Mouse (Mus musculus) right cerebral cortex, adult 18-20 months (tissue): ENCODE measurements around the gene Slc43a1.
"Not testable (repeated sequence)": the region's sequence is repeated elsewhere in the genome, so short reads cannot be mapped to it uniquely, and the experiment has no call there.

Source experiments
- DNase-seq: peaks from one replicate; pipeline ENCODE4 v3.0.0; 2022; ENCODE audit warnings: mixed read lengths

The Slc43a1 gene

DNA sequence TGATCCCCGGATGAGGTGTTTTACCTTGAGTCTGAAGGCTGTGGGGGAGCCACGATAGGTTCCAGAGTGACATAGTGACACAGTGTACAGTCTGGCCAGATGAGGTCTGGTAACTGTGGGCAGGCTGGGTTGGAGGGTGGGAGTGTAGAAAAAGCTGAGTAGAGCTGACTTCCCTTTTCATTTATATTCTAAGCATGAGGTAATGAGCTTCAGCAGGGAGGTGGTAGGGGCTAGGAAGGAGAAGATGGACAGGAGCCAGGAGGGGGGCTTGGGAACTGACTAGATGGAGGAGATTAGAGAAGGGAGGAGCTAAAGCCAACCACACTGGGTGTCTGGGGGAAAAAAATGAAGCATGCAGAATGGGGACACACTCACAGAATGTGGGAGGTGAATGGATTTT, 30.3 kb downstream of the Slc43a1 start:
- no peak for DNase-seq

DNA sequence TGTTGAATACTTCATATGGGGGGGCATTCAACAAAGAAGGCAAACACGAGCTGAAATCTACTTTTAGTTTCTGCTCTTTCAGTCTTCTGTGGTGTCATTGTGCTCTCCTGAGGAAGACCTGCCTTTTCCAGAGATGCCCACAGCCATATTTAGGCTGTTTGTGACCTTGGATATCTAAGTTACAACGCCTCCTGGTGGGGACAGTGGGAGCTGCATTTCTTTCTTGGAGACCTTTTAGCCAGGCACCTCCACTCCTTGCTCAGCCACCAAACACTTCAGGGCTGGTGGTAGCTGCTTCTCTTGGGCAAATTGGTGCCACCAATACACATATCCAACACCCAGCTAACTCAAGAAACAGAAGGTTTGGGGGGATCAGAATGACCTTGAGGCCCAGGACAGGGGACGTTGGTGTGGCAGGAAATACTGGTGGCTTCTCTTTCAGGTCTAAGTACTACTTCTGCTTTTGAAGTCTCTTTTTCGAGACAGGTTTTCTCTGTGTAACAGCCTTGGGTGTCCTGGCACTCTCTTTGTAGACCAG, 32.0 kb downstream of the Slc43a1 start:
- no peak for DNase-seq

DNA sequence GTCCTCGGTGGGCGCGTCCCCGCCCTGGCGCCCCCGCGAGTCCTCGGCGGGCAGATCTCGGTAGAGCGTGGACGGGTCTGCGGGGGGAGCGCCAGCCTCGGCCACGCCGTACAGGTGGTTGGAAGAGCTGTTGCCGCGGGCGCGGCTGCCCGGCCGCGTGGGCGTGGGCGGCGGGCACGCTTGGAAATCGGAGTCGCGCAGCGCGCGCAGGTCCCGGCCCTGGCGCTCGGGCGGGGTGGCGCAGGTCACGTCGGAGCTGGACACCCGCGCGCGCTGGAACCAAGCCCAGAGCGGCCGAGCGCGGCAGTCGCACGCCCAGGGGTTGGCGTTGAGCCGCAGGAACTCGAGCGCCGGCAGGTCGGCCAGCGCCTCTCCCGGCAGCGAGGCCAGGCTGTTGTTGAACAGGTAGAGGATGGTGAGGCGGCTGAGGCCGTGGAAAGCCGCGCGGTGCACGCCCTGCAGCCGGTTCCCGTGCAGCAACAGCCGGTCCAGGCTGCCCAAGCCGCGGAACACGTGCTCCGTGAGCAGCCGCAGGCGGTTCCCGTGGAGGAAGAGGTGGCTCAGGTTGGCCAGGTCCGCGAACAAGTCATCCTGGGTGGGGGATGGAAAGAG, 33.6 kb downstream of the Slc43a1 start:
- DNase-seq: no peak

DNA sequence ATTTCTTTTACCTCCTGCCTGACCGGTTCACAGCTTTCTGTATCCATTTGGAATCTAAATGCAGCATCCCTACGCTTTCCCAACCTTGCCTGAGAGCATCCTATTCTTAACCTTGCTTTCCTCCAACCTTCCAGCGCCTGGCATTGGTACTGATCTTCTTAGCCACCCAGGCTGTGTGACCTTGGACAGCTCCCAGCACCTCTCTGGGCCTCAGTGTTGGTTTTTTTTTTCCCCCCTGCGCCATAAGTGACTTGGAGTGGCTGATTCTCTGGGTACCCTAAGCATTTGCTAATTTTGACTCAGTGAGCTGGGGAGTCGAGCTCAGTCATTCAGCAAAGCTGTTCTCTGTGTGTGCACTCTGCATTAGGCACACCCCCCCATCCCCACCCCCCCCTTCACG, 37.2 kb downstream of the Slc43a1 start:
- no peak for DNase-seq

DNA sequence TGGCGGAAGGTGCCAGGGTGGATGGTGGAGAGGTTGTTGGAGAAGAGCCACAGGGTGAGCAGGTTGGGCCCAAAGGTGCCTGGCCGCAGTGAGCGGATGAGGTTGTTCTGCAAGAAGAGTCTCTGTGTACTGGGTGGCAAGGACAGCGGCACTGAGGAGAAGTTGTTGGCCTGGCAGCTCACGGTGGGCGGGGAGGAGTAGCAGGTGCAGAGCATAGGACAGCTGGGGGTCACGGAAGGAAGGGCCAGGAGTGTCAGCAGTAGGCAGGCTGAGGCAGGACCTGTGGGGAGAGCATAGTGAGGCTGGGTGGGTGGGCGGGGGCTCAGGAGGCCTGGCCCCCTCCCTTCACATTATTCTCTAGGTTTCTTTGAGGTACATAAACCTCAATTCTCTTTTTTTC, 41.9 kb downstream of the Slc43a1 start:
- DNase-seq: no peak

DNA sequence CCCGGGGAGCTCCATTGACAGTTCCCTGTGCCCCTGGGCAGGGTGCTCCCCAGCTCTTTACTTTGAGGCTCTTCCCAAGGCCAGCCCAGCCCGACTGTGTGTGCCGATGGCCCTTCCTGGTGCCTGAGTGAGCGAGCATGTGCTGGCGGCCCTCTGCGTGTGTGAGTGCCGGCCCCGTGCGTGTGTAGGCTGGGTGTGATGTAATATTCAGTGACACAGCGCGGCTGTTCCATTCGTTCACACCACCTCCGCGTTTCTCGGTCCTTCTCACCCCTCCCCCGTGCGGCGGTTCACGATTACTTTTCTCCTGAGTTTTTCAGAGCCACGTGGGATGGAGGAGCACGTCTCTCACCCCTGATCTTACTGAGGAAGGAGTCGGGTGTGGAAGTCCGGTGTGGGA, 44.0 kb downstream of the Slc43a1 start:
- peak; percentile 88 for DNase-seq

DNA sequence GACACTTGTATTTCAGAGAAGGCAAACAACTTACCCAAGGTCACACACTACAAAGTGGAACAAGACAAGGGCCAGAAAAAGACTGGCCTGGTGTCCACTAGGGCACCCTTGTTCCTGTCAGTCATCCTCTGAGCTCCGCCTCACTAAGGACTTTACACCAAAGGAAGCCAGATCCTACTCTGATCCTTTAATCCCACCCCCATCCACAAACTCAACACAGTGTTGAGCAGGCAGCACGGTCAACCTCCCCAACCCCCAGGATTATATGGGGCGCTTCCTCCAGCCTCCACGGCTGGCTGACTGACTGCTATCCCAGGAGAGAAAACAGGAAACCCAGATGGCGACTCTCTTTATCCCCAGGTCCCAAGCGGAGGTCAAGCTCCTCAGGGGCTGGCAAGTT, 44.4 kb downstream of the Slc43a1 start:
- no peak for DNase-seq

DNA sequence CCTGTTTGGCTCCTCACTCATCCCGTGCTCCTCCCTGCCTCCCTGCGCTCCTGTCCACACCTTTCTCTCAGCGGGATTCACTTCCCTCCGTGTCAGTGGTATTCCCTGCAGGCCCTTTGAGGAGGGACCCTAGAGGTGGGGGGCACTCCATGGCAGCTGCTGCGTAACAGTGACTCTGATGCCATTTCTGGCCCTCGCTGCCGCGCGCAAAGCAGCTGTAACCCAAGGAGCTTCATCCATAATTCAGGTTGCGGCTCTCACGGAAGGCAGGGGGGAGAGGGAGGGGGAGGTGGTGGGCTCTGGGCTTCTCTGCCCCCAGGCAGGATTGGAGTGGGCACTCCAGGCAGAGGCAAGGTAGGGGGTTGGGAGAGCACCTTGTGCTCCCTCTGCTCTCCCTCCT, 44.9 kb downstream of the Slc43a1 start:
- no peak for DNase-seq

DNA sequence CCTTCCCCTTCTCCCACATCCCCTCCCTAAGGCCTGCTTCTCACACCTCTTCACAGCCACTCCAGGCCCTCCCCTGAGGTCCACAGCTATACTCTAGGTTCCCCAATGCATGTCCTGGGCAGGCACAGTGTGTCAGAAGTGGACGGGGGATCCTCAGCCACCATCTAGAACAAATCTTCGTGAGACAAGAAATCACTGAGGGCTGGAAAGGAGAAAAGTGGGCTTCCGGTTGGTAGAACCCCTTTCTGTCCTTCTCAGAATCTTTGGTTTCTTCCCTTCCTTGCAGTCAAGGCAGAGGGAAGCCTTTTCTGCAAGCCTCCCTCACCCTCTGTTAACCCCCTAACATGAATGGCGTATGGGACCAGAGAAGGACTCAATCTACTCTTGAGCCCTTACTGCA, 45.3 kb downstream of the Slc43a1 start:
- DNase-seq: no peak

DNA sequence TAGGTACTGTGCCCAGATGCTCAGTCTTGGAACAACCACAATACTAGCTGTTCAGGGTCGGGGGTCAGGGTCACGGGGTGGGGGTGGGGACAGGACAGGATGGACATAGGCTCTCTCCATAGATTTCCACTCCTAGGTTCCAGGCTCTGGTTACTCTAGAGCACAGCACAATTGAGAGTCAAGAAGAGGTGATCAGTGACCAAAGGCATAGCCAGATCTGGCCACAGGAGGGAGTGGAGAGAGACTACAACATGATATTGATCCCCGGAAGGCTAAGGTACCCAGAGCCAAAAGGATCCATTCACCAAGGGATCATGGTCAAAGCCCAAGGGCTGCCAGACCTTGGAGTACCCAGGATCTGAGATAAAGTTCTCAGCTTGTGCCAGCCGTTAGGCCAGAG, 46.0 kb downstream of the Slc43a1 start:
- DNase-seq: no peak

DNA sequence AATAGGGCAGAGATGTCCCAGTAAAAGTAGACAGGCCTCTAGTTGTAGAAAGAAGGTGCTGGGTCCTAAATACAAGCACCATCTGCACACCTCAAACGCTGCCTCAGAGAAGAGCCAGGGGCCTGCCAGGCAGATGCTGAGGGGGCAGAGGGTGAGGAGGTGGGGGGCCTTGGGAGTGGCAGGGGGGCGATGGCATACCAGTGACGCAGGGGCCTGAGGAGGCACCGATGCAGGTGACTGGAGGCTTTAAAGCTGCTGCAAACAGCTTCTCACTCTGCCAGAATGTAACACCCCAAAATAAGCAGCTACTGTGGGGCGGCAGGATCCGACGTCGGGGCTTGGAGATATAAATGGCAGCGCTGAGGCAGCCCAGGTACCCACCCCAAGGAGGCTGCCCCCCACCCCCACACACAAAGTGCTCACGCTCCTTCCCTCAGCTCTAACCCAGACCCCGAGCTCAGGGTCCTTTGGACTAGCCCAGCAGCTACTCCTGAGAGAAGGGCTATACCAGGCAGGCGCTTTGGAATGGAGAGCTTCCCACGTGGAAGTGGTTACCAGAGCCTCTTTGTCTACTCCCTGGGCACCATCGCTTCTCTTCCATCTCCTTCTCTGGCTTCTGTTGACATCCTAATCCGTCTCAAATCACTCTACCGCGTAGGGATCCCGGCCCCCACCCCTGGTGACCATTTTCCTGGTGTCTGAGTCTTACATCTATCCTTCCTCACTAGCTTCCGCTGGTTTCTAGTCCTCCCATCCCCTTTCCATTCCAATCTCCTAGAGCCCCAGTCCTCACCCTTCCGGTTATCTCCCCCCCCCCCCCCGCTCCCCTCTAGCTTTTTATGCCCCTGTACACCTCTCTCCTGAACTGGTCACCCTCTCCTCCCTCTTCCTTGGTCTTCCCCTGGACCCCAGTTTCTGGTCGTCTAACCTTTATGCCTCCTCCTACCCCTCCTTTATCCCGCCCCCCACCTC, 46.7 kb downstream of the Slc43a1 start:
- DNase-seq: no peak

DNA sequence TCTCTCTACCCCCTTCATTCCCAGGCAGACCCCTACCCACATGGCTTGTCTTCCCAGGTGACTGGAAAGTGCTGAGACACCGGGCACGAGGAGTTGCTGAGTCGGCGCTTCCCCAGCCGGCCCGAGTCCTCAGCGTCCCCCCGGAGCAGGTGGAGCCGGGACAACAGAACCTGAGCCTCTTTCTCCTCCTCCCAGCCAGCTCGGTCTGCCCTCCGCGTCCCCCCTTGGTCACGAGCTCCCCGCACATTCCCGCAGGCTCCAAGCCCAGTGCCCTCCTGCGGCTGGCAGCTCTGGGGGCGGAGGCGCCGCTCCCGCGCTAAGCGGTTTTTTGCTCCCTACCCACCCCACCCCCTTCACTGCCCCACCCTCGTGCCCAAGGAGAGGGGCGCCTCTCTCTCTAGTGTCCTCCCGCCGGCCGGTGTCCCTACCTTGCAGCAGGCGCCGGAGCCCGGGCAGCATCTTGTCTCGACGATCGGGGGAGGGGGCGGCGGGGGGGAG, 47.6 kb downstream of the Slc43a1 start, which contains the start of gene Rtn4rl2:
Gene Rtn4rl2, minus strand, starts transcription at position 477 of the 498 bp plus-strand sequence.
- no peak for DNase-seq

DNA sequence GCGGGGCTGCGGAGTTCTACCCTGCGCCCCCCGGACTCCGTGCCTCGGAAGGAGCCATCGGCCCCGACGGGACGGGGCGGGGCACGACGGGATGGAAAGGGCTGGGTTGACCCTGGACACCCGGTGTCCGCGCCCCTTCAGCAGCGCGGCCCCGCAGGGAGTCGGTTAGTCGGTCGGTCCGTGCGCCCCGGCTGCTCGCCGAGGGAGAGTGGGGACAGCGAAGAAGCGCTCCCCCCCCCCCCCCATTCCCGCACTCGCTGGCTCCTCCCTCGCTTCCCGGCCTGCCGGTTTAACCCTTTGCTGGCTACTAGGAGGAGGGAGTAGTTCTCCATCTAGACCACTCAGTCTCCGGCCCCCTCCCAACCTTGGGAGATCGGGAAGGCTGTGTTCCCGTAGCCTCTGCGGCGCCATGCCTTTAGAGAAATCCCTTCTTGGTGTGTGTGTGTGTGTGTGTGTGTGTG, 48.2 kb downstream of the Slc43a1 start:
- no peak for DNase-seq

DNA sequence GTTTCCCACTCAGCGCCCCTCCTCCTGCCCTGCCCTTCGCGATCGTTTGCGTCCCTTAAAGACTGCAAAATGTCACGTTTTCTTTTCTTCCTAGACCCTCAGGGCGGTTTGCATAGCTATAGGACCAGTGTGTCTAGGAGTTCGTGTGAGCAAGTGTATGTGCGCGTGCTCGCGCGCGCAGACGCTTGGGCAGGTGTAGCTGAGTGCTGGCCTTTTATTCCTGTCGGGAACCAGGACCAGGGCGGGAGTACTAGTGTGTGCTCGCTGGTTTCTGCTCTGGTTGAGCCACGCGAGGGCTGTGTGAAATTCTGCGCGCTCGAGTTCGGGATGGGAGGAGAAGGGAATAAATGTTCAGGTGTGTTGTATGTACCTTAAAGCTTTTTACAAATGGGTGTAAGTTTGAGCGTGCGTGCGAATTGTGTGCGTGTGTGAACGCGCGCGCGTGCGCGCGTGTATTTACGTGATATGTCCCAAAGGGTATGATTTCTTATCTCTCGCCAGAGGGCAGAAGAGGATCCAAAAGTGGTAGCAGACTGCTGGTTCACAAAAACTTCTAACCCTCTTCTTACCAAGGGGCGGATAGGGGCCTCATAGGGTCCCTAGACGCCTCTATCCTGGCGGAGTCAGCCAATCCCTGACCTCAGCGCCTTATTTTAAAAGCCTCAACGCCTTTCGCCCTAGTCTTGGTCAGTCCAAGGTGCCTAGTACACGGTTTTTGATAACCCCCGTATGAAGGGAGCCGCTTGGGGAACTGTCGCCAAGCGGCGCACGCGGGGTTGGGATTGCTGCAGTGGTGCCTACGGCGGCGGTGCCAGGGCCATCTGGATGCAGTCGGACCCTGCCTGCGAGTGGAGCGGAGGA, 49.0 kb downstream of the Slc43a1 start:
- no peak for DNase-seq

DNA sequence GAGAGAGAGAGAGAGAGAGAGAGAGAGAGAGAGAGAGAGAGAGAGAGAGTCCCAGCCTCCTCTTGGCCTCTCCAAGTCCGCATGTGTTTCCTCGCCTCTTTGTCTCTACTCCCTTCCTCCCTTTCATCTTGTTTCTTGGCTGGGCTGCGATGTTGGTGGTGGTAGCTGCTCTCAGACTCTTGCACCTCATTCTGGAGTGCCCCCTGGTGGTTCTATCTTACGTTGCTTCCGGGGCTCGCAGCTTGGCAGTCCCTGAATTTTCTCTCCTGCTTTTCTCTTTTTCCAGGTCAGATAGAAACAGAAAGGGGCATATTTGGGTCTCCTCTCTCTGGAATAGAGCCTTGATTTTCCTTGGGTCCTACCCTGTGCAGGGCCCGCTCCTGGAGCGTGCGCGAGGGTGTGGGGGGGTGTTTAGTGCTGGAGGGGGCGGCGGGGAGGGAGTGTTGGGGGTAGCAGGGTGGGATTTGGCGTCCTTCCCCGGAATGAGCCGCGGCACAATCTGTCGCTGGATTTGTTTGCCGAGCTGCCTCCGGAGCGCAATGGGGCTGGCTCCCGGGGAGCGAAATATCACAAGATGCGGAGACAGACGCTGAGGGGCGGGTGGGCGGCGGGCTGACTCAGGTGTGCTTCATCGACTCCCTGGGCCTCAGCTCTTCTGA, 50.1 kb downstream of the Slc43a1 start:
- DNase-seq: peak; percentile 84

DNA sequence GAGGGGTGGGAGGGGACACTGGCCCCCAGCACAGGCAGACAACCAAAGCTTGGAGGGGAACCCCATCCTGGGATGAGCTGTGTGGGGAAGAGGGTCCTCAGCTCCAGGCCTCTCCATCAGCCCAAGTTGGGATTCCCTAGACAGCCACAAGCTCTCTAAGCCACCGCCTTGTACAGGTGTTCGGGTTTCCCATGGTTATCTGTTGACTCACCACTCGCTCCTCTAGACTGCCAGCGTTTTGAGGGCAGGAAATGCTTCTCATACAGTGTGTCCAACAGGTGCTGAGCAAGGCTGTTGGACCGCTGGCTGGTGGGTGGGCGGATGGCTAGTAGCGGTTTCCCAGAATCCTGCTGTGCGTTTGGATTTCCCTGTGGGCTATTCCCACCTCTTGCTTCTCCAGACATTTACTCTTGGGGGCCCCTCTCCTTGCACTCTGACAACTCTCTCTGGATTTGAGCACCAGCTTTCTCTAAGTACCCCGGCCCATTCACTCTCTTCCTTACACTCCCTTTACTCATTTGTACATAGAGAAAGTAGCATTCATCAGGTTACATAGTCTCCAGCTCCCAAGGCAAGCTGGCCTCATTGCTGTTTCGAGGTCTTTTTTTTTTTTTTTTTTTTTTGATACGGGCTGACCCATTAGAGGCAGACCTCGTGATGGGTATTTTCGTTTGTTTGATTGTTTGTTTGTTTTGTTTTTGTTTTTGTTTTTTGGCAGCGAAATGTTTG, 50.8 kb downstream of the Slc43a1 start:
- peak; percentile 33 for DNase-seq

DNA sequence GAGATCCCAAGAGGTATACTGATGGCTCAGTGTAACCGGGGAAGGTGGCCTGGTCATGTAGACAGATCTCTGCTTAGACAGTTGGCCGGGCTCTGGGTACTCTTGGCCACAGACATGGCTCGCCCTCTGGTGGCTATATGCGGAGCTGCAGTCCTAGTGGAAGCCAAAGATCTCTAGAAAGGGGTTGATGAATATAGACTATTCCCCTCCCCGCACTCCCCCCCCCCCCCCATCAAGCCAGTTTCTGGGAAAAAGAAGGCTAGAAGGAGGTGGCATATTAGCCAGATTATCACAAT, 51.3 kb downstream of the Slc43a1 start:
- DNase-seq: peak; percentile 75

DNA sequence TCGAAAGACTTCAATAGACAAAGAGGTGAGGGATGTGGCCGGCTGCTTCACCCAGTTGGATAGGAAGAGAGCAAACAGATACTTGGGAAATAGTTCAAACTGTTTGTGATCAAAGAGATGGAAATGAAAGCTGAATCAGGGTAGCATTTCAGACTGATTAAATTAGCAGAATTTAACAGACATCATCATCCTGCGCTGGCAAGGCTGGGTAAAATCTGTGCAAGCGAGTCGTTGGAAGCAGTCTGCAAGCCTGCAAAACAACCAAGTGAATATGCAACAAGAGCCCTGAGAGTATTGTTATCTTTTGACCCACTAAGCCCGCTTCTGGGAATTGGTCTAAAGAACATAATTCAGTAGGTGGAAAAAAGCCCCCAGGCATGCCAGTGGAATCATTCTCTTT, 54.7 kb downstream of the Slc43a1 start:
- DNase-seq: no peak

DNA sequence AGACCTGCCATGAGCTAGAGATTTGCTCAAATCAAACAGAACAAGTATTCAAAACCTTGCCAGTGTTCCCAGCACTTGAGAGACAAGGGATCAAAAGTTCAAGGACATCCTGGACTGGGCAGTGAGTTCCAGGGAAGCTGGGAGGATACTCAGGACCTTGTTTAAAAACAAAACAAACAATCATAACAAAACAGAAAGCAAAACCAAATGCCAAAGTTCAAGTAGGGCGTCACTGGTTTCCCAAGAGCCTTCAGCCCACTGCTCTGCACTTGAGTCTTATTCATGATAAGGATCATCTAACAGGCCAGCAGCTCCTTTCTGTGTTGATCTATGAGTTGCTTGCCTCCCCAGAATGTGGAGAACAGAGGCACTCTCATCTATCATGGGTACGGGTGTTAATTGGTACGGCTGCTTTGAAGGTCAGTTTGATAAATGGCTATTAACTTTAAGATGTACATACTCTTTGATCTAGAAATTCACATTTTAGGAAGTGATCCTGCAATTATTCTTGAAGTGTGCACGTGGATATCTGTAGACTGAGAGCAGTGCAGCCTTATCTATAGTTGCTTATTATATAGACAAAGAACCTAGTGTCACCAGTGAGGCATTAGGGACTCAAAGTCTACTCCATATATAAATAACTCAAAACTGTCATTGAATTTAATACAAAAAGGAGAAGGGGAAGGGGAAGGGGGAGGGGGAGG, 57.0 kb downstream of the Slc43a1 start:
- DNase-seq: no peak

DNA sequence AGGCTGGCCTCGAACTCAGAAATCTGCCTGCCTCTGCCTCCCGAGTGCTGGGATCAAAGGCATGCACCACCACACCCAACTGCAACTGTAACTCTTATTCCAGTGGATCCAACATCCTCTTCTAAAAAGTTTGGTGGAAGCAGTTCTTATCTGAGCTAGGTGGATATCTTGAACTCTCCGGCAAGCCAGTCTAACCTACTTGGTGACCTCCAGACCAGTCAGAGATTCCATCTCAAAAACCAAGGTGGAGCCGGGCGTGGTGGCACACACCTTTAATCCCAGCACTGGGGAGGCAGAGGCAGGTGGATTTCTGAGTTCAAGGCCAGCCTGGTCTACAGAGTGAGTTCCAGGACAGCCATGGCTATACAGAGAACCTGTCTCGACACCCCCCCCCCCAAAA, 58.0 kb downstream of the Slc43a1 start:
- DNase-seq: not testable (repeated sequence)

DNA sequence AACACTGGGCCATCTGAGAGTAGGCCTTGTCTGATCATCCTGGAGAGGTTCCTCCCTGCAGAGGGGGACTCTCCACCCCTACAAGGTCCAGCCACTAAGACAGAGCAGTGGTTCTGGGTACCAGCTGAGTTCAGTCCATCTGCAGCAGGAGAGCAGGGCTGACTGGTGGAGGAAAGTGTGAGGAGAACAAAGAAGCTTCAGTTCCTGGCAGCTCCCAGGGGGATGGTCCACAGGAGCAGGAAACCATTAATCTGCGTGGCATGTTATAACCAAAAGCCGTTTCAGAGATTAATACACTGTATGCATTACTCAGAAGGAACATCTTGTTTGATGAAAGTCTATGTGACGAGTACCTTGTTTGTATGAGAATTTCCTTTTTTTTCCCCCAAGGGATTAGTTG, 74.1 kb downstream of the Slc43a1 start:
- no peak for DNase-seq
